Mouse (Mus musculus) kidney, adult 2 months (tissue): ENCODE measurements at regions not wholly inside any gene's neighbourhood (a gene's known extent, or its start where the extent isn't known, plus 50 kb on each side); places are given as distances from the start of the nearest gene placed in this dataset.

Source experiments
- CTCF ChIP-seq: fragments of 200-500 bp; conservative IDR thresholded peaks from 2 replicates; pipeline ENCODE4 v1.5.1; 2011; ENCODE audit warnings: low read depth, mild to moderate bottlenecking, control low read depth, low read length, moderate library complexity, mixed read lengths; ENCODE audit not compliant: insufficient read depth, insufficient read length
- POLR2A ChIP-seq: fragments of 200-500 bp; IDR thresholded peaks from one replicate; pipeline ENCODE4 v1.6.1; 2011; ENCODE audit warnings: low read depth, low read length, control low read depth

- TF ChIP-seq CTCF = no peak
- TF ChIP-seq POLR2A = no peak
Observed at GRCm38 (mm10) chr9:90691137-90691536, 420.5 kb upstream of the Tbc1d2b start.
